Mouse (Mus musculus) bone marrow, adult 2 months (tissue): ENCODE data around the gene Usp19.

Source experiments
- CTCF ChIP-seq: fragments of 200-500 bp; IDR thresholded peaks from 2 replicates; pipeline ENCODE4 v1.5.1; 2011; ENCODE audit warnings: low read length, control low read depth; ENCODE audit not compliant: control insufficient read depth, insufficient read depth
- POLR2A ChIP-seq: fragments of 200-500 bp; IDR thresholded peaks from 2 replicates; pipeline ENCODE4 v1.6.1; 2011; ENCODE audit warnings: low read depth, mild to moderate bottlenecking, control low read depth, low read length, borderline replicate concordance; ENCODE audit not compliant: control insufficient read depth

DNA sequence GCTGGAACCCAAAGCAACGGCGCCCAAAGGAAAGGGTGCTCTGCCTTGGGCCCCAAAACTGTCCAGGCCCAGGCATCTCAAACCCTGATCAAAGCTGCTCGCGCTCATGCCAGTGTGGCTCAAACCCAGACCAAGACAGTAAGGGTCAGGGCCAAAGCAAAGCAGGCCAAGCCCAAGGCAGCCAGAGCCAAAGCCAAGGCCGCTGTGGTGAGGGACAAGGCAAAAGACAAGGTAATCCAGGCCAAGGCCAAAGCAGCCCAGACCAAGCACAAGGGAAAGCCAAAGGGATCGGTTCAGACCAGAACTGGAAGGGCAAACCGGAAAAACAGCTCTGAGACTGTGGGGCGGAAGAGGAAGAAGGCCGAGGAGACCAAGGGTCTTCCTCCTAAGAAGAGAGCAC, 26.7 kb upstream of the Usp19 start:
- TF ChIP-seq POLR2A (no peak), CTCF (no peak)
